Mouse (Mus musculus) bone marrow macrophage, adult 2 months (primary cell): ENCODE measurements around the gene Gm20532. TPM values are rescaled to one million over a fixed set of nuclear protein-coding genes. Genes with fewer than 3 reads are reported as not detected.
A peak's percentile ranks its signal among the peaks of the same experiment; 100 is the strongest.
"Not testable (repeated sequence)": the region's sequence is repeated elsewhere in the genome, so short reads cannot be mapped to it uniquely, and the experiment has no call there.

ENCODE experiments used
- H3K27ac ChIP-seq: 2 replicates; pipeline ENCODE4 v1.5.1; 2012; ENCODE audit warnings: low read depth, low read length; ENCODE audit not compliant: insufficient read depth
- H3K4me1 ChIP-seq: 2 replicates; pipeline ENCODE4 v1.6.1; 2012; ENCODE audit warnings: low read length; ENCODE audit not compliant: control insufficient read depth, insufficient read depth
- H3K4me3 ChIP-seq: 2 replicates; pipeline ENCODE4 v1.5.1; 2012; ENCODE audit warnings: mild to moderate bottlenecking, low read length, moderate library complexity; ENCODE audit not compliant: insufficient read depth
- CTCF ChIP-seq: IDR thresholded peaks from 2 replicates; pipeline ENCODE4 v1.5.1; 2012; ENCODE audit warnings: low read depth, mild to moderate bottlenecking, low read length, moderate library complexity
- POLR2A ChIP-seq: IDR thresholded peaks from 2 replicates; pipeline ENCODE4 v1.6.1; 2012; ENCODE audit warnings: mild to moderate bottlenecking, low read depth, low read length, borderline replicate concordance
- polyA plus RNA-seq: library from polyadenylated mRNA; stranded (reverse); fragments of >200 nt; gene quantifications from 2 replicates; pipeline ENCODE4 v1.2.4, GENCODE M21; 2012; ENCODE audit not compliant: missing spikeins, insufficient read depth, insufficient read length

Gene Gm20532
- polyA plus RNA-seq, 1 experiment = not detected

DNA sequence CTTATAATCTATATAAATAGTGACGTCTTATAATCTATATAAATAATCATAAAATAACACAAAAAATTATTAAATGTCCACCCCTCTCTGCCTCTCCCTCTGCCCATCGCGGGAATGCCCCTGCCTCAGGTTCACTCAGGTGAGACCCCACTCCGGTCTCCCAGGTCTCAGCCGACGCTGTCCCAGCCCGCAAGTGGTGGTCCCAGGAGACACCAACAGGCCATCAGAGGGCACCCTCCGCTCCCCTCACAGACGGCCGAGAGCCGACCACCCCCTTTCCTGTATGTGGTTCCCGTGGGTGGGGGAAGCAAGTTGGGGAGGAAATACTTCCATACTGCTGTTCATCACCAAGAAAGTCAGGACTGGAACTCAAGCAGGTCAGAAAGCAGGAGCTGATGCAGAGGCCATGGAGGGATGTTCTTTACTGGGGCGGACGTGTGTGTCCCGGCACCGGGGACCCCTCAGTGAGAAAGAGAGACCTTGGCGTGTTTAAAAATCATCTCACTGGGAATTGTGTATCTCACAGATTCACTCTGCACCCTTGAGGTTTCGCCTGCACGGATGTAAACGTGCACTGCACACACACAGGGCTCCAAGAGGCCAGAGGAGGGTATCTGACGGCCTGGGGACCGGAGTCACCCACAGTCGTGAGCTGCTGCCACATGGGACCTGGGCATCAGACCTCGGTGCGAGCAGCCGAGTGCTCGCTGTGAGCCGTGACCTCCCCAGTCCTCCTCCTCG is 75.5 kb downstream of the Gm20532 start:
- TF ChIP-seq CTCF = no peak
- no peak for TF ChIP-seq POLR2A
- peak overlapping the region; percentile 11; the same call in 1 of the 2 replicates for H3K4me3 ChIP-seq
- no peak overlapping the region for H3K27ac ChIP-seq
- peaks cover 30% of the 10 kb centered on the region for H3K4me1 ChIP-seq

DNA sequence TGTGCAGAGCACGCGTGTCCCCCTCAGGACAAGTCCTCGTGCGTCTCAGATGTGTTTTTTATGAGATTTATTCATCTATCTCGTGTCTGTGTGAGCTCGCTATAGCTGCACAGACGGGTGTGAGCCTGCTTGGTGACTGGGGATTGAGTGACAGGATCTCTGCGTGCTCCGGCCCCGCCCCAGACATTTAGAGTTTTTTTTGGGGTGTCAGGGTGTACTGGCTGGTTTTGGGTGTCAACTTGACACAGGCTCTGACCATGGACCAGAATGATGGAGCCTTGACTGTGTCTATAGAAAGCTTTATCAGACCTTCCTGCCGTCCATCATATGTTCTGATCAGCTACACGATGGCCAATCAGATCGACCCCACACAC is 76.1 kb downstream of the Gm20532 start:
- no peak overlapping the region for H3K4me3 ChIP-seq
- TF ChIP-seq POLR2A (no peak), CTCF (no peak)
- H3K4me1 ChIP-seq = peaks cover 27% of the 10 kb centered on the region
- no peak overlapping the region for H3K27ac ChIP-seq

DNA sequence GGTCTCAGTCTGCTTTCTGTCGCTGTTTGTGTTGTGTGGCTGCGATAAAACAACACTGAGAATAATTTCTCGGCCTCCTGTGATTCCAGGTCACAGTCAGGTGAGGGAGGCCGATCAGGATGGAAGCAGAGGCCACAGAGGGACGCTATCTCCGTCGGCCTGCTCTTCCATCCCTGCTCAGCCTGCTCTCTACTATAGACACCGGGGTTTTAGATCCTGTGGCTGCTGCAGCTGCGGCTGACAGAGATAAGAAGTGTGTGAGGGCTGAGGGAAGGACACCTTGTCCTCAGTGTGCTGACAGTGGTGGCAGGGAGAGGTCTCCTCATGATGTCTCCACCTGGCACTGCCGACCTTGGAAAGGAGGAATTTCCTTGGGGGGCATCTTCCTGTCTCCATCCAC is 76.7 kb downstream of the Gm20532 start:
- Histone ChIP-seq H3K4me3 (no peak overlapping the region), H3K27ac (no peak overlapping the region), H3K4me1 (peaks cover 24% of the 10 kb centered on the region)
- TF ChIP-seq POLR2A (no peak), CTCF (no peak)

DNA sequence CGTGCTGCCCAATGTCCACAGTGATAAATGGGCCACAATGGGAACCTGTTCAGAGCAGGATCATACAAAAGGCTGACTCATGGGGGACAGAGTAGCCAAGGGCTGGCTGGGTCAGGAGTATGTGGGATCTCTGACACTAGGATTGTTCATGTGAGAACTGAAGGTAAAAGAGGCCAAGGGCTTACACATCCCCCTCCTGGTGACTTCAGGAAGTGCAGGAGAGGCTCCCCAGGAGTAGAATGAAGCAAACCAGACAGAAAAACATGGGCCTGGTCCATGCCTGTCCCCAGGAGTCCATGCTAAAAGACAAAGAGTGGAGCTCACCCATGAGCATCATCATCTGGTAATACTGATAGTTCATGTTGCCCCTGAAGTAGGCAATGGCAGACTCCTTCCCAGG is 77.1 kb downstream of the Gm20532 start:
- H3K4me1 ChIP-seq = peaks cover 21% of the 10 kb centered on the region
- H3K27ac ChIP-seq = not testable (repeated sequence)
- TF ChIP-seq CTCF = peak; percentile 45; the same call in 1 of the 2 replicates

DNA sequence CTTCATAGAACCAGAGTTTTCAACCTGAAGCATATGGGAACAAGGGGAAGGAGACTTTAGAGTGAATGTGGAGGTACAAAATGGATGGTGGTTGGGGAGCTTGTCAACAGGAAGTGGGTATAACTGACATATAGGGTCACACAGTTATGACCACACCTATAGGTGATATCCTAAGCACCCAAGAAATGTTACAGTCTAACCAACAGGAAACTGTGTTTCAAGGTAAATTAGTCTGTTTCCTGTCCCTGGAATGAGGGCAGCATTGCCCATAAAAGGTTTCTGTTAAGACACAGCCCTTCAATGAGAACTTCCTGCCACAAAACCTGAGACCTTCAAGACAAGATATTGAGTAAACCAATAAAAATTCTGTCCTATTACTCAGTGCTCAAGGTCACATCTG is 82.3 kb downstream of the Gm20532 start:
- TF ChIP-seq POLR2A (no peak), CTCF (no peak)
- Histone ChIP-seq H3K27ac (no peak overlapping the region), H3K4me3 (no peak overlapping the region), H3K4me1 (peaks cover 5% of the 10 kb centered on the region)

More for the DNA sequence above, 77.1 kb downstream of the Gm20532 start:
- not testable (repeated sequence) for H3K4me3 ChIP-seq

DNA sequence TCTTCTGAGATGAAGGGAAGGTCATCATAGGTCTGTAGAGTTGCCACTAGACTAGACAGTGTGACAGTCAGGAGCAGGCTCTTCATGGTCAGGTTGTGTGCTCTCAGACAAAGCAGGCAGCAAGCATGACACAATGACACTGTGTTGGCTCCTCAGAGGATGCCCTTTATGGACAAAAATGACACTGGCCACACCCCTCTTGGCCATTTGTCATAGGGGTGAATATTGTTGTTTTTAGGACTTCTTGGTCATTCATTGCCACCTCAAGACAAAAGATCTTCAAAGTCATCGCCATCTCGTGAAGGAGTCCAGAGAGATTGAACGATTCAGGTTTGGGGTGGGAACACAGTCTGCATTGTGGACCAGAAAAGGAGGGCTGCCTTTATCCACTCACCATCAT is 84.7 kb downstream of the Gm20532 start, which contains the start of gene Lcn4:
Gene Lcn4 (minus strand): TSS at position 101 of the 400 bp plus-strand sequence.
- no peak for TF ChIP-seq POLR2A
- TF ChIP-seq CTCF = no peak

More for the DNA sequence above, 84.7 kb downstream of the Gm20532 start, which contains the start of gene Lcn4:
- Histone ChIP-seq H3K4me3 (no peak within 1 kb of the TSS), H3K27ac (no peak within 1 kb of the TSS), H3K4me1 (peaks cover 5% of the 10 kb centered on the region)

Other genes with a start within 250 kb of the Gm20532 start
- gene Dnlz, start 234.5 kb upstream of the Gm20532 start, polyA plus RNA-seq = 11.9 and 12.5 TPM in 2 replicates
- 72.6 and 76.8 TPM in 2 replicates for gene Card9, start 225.7 kb upstream of the Gm20532 start, polyA plus RNA-seq
- gene Snapc4, start 206.0 kb upstream of the Gm20532 start, polyA plus RNA-seq = 16.3 and 18.3 TPM in 2 replicates
- 61.5 and 70.4 TPM in 2 replicates for gene Entr1, start 197.3 kb upstream of the Gm20532 start, polyA plus RNA-seq
- 38.5 and 51.6 TPM in 2 replicates for gene Pmpca, start 197.3 kb upstream of the Gm20532 start, polyA plus RNA-seq
- 19.0 and 20.6 TPM in 2 replicates for gene Inpp5e, start 177.4 kb upstream of the Gm20532 start, polyA plus RNA-seq
- 26.4 and 41.7 TPM in 2 replicates for gene Sec16a, start 141.4 kb upstream of the Gm20532 start, polyA plus RNA-seq
- gene Notch1, start 70.0 kb upstream of the Gm20532 start, polyA plus RNA-seq = 27.6 and 36.4 TPM in 2 replicates
- gene Egfl7, start 6.6 kb upstream of the Gm20532 start, polyA plus RNA-seq = 1.5 TPM in 1 of 2 replicates, not detected in the other
- gene Agpat2, start 17.8 kb downstream of the Gm20532 start, polyA plus RNA-seq = 35.3 and 38.5 TPM in 2 replicates
- gene Fam69b, start 41.8 kb downstream of the Gm20532 start, polyA plus RNA-seq = not detected in 2 replicates
- gene Lcn4, start 84.6 kb downstream of the Gm20532 start, polyA plus RNA-seq = not detected in 2 replicates